Mouse (Mus musculus) left cerebral cortex, adult 11 months (tissue): ENCODE data around the gene Slc41a2.
"Not testable (repeated sequence)": the region's sequence is repeated elsewhere in the genome, so short reads cannot be mapped to it uniquely, and the experiment has no call there.

Experiments used
- DNase-seq: peaks from one replicate; pipeline ENCODE4 v3.0.0; 2022; ENCODE audit warnings: low spot score

The Slc41a2 gene

DNA sequence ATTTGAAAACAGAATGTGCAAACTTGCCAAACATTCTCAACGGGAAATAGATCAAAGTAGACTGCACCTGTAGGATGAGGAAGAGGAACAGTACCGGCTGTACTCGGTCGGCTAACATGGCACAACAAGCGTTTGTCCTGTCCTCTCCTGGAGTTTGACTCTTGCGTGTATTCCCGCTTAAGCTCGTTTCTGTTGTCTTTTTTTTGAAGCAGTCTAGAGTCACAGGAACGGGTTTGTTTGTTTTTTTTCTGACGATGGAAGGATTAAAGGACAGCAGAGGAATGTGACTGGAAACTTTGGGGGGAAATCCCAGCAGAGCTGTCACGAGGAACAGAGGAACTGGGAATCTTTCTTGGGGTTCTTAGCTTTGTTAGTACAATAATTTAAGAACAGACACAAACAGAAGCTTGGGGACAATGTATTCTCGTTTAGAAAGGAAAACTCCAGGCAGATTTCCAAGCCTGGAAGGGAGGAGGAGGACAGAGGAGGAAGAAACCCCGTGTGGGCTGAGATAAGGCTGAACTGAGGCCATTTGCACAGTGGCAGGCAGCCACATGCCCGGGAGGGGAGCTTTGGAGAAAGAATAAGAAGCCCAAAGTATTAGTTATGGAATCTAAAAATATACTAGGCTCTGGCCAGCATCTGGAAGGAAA lies 16.1 kb upstream of the Slc41a2 start:
- DNase-seq: no peak

DNA sequence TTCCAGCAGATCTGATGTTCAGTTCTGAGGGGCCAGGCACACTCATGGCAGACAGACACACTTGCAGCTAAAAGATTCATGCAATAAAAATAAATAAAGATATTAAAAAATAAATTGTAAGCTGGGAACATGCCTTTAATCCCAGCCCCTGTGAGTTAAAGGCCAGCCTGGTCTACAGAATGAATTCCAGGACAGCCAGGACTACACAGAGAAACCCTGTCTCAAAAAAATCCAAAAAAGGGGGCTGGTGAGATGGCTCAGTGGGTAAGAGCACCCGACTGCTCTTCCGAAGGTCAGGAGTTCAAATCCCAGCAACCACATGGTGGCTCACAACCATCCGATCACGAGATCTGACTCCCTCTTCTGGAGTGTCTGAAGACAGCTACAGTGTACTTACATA lies 14.1 kb upstream of the Slc41a2 start:
- DNase-seq: not testable (repeated sequence)

DNA sequence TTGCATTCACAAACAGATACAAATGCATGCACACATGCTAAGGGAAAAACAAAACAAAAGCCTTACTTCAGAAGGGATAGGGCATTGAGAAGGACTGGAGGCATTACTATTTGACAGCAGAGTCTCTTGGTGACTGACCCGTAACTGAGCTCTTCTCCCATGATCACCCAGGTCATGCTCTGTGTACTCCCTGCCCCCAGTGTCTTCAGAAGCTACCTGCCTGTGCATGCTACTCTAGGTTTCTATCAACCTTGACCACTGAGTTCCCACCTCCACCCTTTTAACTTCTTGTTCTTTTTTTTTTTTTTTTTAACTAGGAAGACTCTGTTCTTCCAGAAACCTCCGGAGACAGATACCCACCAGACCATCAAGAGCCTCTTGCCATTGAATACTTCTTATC lies 13.0 kb upstream of the Slc41a2 start:
- no peak for DNase-seq

DNA sequence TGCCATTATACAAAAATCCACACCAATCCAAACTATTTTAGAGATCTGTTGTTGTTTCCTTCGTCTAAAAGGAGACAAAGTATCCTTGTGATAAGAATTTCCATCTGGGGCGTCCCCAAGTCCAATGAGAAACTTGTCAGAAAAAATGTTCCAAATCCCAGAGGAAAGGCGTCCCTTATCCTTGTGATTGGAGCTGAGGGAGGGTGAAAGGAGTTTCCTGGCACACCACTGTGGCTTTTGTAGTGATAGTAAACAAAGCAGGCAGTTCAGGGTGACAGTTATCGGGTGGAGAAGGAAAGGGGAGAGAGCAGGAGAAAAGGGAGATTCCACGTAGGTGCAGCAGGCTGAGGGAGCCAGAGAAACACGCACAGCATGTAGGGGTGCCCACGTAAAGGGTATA lies 9.8 kb upstream of the Slc41a2 start:
- no peak for DNase-seq

DNA sequence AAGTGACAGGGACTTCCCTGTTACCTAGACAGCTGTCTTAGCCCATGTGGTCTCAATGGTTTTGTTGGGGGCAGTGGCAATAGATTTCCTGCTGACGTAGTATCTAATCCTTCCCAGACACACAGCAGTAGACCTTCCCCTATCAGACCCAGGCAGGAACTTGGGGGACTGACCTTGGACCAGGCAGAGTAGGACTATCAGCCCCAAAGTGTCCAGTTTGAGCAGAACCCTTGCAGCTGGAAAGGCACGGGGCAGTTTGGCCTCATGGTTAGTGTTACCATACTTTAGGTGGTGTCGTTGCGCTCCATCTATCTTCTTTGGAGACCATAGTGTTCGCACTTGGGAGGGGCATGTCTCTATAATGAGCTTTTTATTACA lies 8.7 kb upstream of the Slc41a2 start:
- no peak for DNase-seq

DNA sequence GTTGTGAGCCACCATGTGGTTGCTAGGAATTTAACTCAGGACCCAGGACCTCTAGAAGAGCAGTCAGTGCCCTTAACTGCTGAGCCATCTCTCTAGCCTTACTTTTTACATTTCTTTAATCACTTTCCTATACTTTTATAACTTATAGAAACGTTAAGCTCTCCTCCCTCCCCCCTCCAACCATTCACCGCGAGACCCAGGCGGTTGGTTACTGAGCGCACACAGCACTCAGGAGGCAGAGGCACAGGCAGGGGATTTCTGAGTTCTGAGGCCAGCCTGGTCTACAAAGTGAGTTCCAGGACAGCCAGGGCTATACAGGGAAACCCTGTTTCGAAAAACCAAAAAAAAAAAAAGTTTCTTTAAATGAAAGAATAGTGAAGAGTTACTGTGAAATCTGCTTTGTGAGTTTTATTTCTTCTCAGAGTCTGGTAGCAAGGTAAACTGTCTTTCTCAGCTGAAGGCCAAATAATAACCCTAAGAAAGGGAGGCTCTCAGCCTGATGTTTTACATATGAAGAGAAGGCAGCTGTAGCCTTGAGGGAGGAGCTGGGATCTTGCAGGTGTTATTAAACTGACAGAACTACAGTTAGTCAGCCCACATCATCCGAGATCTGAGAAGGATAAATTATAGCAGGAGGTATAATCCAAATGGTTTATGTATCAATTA lies 8.1 kb upstream of the Slc41a2 start:
- no peak for DNase-seq

DNA sequence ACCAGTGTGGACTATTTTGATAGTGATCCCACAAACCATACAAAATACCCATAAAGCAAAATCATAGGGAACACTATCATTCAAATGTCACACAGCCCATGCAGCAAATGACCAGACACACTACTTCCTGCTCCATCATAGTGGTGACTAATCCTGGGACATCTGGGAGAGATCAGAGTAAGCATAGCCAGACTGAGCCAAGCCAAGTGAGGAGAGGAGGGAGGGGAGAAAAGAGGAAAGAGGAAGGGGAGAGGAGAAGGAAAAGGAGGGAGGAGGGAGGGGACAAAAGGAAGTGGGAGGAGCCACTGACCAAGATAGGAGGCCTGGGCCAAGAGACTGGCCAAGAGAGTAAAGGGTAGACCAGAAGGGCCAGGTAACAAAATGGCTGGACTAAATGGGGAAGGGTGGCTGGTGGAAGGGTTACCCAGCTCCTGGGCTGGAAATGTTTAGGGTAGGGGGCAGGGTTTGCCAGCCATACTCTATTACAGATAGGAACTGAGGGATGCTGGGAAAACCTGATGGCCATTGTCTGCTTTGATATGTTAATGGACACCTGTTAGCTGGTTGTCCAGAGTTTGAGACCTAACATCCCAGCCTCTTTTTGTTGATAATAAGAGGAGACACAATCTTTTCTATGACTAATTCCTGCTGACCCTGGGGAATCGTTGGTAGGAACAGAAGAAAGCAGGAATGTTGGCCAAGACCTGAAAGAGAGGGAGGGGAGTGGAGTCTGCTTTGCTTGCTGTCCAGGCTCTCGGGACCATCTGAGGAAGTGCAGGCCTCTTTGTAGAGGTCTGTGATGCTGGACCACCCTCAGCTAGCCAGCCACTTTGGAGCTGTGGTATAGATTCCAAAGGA lies 6.4 kb upstream of the Slc41a2 start:
- DNase-seq: no peak

DNA sequence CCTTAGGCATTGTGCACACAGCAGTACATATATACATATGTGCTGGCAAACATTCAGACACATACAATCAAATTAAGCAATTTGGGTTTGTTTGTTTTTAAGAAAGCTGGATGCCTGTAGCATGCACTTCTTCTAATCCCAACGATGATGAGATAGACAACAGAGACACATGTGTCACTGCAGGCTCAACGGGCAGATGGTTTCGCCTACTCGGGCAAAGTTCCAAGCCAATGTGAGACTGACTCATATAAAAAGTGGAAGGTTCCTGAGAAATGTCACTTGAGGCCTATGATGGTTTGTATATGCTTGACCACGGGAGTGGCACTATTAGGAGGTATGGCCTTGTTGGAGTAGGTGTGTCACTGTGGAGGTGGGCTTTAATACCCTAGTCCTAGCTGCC lies 5.5 kb upstream of the Slc41a2 start:
- no peak for DNase-seq

DNA sequence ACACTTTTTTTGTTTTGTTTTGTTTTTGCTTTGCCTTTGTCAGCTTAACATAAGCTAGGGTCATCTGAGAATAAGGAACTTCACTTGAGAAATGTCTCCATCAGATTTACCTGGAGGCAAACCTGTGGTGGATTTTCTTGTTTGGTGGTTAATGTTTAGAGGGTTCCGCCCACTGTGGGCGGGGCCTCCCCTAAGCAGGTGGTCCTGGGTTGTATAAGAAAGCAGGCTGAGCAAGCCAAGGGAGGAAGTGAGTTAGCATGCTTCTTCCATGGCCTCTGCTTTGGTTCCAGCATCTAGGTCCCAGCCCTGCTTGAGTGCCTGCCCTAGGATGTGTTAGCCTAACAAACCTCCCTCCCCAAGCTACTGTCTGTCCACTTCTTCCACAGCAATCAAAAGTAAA lies 3.5 kb upstream of the Slc41a2 start:
- no peak for DNase-seq

DNA sequence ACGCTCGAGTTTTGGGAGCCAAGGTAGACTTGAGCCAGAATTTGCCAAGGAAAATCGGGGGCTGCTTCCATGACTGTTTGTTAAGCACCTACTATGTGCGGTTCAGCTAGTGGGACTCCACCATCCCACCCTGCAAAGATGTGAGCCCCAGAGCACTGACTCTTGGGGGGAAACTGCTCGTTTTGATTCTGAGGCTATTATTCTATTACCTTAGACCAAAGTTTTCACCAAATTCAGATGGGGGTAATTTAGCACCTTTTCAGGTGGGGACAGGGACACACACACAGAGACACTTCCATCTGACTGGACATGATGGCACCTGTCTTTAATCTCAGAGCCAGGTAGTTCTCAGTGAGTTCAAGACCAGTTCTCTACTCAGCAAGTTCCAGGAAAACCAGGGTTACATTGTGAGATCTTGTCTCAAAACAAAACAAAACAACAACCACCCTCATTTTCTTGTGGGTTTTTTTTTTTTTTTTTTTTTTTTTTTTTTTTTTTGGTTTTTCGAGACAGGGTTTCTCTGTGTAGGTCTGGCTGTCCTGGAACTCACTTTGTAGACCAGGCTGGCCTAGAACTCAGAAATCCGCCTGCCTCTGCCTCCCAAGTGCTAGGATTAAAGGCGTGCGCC lies 403 bp upstream of the Slc41a2 start:
- DNase-seq: no peak

DNA sequence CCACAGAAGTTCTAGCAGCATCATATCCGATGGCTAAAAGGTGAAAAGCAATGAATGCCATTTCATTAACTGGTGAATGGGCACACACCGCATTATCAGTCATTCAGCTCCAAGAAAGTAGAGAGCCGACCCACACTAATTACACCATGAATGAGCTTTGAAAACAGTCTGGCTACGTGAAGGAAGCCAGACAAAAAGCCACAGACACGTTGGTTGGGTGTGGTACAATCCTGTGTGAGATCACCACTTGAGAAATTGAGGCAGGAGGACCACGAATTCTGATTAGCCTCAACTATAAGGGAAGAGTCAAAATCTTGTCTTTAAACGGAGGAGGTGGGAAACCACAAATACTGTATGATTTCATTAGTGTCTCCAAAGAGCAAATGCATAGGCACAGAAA lies 1.3 kb downstream of the Slc41a2 start:
- no peak for DNase-seq

DNA sequence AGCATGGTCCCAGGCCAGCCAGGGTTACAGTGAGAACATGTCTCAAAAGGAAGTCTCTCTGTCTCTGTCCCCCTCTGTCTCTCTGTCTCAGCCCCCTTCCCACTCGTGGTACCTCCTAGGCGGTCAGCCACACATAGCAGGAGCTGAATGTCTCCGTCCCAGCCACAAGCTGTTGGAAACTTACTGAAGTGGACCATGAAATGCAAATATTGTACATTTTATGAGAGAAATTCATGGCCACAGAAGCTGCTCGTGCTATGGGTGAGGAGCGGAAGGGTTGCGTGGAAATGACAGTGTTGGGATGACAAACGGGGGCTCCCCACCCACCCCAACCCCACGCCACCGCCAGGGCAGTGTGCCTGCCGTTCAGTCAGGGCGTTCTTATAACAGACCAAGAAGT lies 5.1 kb downstream of the Slc41a2 start:
- no peak for DNase-seq

DNA sequence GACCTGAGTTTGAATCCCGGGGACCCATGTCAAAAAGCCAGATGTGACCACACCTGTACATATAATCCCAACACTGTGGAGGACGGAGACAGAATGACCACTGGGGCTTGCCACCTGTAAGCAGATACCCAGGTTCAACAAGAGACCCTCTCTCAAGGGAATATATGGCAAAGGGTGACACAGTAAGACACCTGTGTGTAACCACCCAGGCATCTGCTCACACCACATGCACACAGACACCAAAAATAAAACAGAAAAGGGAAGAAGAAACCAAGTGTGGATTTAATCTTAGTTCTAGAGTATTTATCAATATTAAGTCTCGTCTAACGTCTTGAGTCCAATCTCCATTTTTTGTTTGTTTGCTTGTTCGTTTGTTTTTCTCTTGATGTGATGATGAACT lies 5.9 kb downstream of the Slc41a2 start:
- DNase-seq: no peak

DNA sequence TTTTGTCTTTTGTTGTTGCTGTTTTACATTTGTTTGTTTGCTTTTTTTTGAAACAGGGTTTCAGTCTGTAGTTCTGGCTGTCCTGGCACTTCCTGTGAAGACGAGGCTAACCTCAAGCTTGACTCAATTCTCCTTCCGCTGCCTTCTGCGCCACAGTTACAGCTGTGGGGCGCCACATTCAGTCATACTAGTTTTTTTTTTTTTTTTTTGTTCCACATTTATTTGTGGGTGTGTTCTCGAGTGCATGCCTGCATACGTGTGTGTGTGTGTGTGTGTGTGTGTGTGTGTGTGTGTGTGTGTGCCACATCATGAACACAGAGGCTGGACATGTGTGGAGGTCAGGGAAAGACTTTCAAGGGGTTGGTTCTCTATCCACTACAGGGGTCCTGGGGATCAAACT lies 7.3 kb downstream of the Slc41a2 start:
- no peak for DNase-seq

DNA sequence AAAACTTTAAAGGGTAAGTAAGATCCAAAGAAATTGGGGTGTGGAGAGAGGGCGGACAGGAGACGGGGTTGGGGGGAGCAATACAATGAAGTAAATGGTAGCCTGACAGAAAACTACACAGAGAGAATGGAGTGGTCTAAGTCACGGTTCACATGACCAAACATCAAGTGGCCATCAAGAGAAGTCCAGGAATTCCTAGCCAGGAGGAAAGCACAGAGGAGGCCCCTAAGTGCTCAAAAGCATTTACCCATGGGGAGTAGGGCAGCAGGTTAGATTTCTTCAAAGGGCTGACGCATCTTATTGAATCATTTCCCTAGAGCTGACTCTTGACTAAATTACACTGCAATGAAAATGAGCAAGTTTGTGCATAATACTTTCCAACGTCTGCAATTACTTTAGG lies 8.9 kb downstream of the Slc41a2 start:
- DNase-seq: no peak

DNA sequence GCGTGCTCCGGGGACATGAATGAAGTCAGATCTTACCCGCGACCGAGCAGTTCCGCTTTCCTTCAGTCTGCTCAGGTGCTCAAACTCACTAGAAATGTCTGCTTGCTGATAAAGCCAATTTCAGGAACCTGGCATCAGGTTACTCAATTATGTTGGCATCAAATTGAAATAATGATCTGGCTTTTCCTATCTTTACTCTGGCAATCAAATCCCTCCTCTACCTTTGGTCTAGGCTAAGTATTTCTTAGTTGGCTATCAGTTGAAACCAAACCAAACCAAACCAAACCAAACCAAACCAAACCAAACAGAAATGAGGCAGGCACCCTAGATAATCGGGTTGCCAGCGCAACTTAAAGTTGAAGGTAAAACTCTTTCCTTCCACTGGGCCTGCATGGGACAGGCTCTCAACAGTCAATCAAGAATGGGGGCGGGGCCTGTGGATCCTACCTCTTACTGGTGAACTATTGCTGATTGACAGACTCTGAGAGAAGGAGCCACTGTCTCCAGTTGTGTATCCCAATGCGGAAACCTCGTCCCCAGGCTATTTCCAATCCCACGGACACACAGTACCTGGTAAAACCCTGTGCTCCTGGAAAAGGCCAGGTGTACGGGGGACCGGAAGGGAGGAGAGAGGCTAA lies 10.9 kb downstream of the Slc41a2 start:
- DNase-seq: no peak

DNA sequence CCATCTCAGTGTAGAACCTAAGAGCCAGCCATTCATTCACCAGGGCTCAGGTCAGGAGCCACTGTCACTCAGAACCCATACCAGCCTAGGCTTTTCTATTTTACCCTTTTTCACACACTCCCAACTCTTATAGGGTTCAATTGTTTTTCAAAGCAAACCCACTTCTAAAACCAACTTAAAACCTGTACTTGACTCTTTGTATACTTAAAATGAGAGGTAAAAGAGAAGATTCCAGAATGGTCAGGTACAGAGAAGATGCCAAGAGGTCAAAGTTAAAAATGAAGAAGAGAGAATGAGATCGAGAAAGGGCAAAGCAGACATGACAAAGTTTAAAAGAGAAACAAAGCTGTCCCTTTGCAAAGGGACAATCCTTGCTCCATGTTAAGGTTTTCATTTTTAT lies 11.8 kb downstream of the Slc41a2 start:
- no peak for DNase-seq

DNA sequence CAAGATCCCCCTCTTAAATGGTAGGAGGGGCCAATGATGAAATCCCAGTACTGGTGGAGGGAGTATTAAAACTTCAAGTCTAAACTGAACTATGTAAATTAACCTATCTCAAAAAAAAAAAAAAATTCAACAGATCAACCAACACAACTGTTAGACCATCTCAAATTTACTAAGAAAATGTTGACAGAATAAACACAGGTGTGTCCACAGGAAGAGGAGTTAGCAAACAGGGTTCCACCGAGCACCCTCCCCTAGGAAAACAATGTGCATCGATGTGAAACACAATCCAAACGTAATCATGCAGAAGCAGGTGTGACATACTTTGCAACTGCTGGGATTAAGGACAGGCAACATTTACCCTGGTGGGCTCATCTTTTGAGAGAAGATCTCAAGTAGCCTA lies 12.8 kb downstream of the Slc41a2 start:
- DNase-seq: no peak

DNA sequence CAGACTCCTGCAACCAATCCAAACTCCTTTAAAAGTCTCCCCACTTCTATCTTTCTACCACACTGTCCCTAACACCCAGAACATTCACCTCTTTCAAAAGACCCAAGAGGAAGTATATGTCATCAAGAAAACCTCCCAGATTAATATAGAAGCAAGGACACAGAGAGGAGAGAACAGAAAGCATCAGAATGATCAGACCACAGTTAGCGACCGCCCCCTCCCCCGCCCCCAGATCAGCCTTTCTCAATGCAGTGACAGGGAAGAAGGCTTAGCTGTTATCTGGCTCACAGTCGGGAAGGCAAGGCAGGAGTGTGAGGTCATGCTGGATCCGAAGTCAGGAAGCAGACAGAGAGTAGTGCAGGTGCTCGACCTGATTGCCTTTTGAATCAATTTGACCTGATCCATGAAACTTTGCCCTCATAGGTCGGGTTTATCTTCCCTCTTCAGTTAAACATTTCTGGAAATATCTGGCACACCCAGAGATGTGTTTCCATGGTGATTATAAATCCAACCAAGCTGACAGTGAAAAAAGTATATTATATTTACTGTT lies 15.1 kb downstream of the Slc41a2 start:
- no peak for DNase-seq

DNA sequence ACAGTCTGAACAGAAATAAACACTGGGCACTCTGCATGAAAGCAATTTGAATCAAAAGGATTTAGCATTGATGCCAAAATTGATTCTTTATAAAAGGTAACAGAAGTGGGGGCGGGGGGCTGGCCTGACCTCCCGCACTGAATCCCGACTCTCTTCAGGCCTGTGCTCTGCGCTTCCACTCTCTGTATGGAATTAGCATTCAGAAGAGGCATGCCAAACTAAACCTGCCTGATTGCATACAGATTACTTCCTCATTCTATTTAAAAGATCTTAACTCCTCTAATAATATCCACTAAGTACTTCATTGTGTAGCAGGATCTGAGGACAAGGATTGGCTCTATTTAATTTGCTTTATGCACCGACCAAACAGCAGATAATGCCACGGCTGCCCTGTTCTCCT lies 16.2 kb downstream of the Slc41a2 start:
- no peak for DNase-seq

DNA sequence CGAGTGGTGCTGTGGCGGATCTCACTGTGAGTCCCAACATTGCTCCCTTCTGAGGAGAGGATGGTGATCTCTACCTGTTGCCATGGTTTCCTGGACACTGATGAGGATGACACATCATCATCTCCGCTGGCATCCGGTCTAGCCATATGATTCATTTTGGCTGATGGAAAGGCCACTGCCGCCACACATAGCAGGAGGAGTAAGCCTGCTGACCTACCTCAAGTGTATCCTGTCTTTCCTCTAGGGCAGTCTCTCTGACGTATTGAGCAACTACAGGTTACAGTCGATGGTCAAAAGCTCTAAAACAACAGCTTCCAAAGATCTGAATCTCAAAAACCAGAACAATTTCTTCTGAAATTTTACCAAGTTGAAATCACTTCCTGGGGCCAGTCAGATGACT lies 16.8 kb downstream of the Slc41a2 start:
- DNase-seq: no peak

DNA sequence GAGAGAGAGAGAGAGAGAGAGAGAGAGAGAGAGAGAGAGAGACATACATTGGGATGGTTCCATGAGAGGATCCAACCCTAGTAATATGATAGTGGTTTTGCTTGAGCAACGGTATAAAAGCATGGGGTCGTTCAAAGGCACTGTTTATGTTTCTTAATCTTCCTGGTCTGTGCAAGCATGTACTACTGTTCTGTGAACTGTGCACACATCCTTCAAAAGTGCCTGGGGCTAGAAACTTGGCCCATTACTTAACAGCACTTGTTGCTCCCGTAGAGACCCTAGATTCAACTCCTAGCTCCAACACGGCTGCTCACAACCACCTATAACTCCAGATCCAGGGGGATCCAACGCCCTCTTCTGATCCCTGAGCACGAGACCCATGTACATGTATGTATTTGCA lies 17.3 kb downstream of the Slc41a2 start:
- no peak for DNase-seq
